Mouse (Mus musculus): Measurements from ENCODE around the gene Arhgap21. TPM values are rescaled to one million over a fixed set of nuclear protein-coding genes. Genes with fewer than 3 reads are reported as not detected.

The Arhgap21 gene
- polyA plus RNA-seq, 1 experiment from 2014 or later, result 39.9 TPM

- H3K9me3 ChIP-seq, result no peaks in the 10 kb centered on the region
- H3K36me3 ChIP-seq, result no peaks in the 10 kb centered on the region
- no peaks in the 10 kb centered on the region for H3K4me1 ChIP-seq (replicated peaks)
- H3K27me3 ChIP-seq (ENCODE audit: insufficient read depth, poor library complexity, severe bottlenecking), result no peaks in the 10 kb centered on the region
- H3K27ac ChIP-seq, result no peak overlapping the region
- H3K4me3 ChIP-seq, result no peak overlapping the region
- 66% methylated on average over 8 of the region's 8 CpGs for WGBS
- DNase-seq (ENCODE audit: low spot score), result no peak
Measured at GRCm38 (mm10) chr2:20978726-20979125, 10.0 kb upstream of the Arhgap21 start.

GRCm38 (mm10) chr2:20977051-20977450 lies 8.4 kb upstream of the Arhgap21 start:
- Histone ChIP-seq H3K27me3 (ENCODE audit: insufficient read depth, poor library complexity, severe bottlenecking) (no peaks in the 10 kb centered on the region), H3K4me1 (replicated peaks) (no peaks in the 10 kb centered on the region), H3K4me3 (no peak overlapping the region), H3K9me3 (no peaks in the 10 kb centered on the region), H3K27ac (no peak overlapping the region), H3K36me3 (no peaks in the 10 kb centered on the region)
- no peak for DNase-seq (ENCODE audit: low spot score)

GRCm38 (mm10) chr2:20973513-20973912 lies 4.8 kb upstream of the Arhgap21 start:
- H3K4me1 ChIP-seq (replicated peaks), result peaks cover 5% of the 10 kb centered on the region
- no peaks in the 10 kb centered on the region for H3K36me3 ChIP-seq
- H3K9me3 ChIP-seq, result no peaks in the 10 kb centered on the region
- WGBS, result 87% methylated on average over 3 of the region's 3 CpGs
- no peak overlapping the region for H3K27ac ChIP-seq
- DNase-seq (ENCODE audit: low spot score), result no peak
- no peak overlapping the region for H3K4me3 ChIP-seq
- no peaks in the 10 kb centered on the region for H3K27me3 ChIP-seq (ENCODE audit: insufficient read depth, poor library complexity, severe bottlenecking)

- Histone ChIP-seq H3K4me1 (replicated peaks) (peaks cover 5% of the 10 kb centered on the region), H3K4me3 (no peak overlapping the region), H3K27me3 (ENCODE audit: insufficient read depth, poor library complexity, severe bottlenecking) (no peaks in the 10 kb centered on the region), H3K9me3 (no peaks in the 10 kb centered on the region), H3K36me3 (no peaks in the 10 kb centered on the region), H3K27ac (no peak overlapping the region)
- no peak for DNase-seq (ENCODE audit: low spot score)
- 87% methylated on average over 1 of the region's 1 CpGs for WGBS
Measured at GRCm38 (mm10) chr2:20972180-20972579, 3.5 kb upstream of the Arhgap21 start.

GRCm38 (mm10) chr2:20971628-20972027 lies 2.9 kb upstream of the Arhgap21 start:
- H3K9me3 ChIP-seq, result no peaks in the 10 kb centered on the region
- no peak overlapping the region for H3K27ac ChIP-seq
- DNase-seq (ENCODE audit: low spot score), result no peak
- no peaks in the 10 kb centered on the region for H3K36me3 ChIP-seq
- no peak overlapping the region for H3K4me3 ChIP-seq
- peaks cover 11% of the 10 kb centered on the region for H3K4me1 ChIP-seq (replicated peaks)
- H3K27me3 ChIP-seq (ENCODE audit: insufficient read depth, poor library complexity, severe bottlenecking), result no peaks in the 10 kb centered on the region

- H3K4me3 ChIP-seq, result peak overlapping the region; percentile 94
- no peaks in the 10 kb centered on the region for H3K9me3 ChIP-seq
- H3K27me3 ChIP-seq (ENCODE audit: insufficient read depth, poor library complexity, severe bottlenecking), result no peaks in the 10 kb centered on the region
- no peaks in the 10 kb centered on the region for H3K36me3 ChIP-seq
- peaks cover 29% of the 10 kb centered on the region for H3K4me1 ChIP-seq (replicated peaks)
- DNase-seq (ENCODE audit: low spot score), result peak; percentile 95
- peak overlapping the region; percentile 100 for H3K27ac ChIP-seq
- WGBS, result under 1% methylated on average over 49 of the region's 49 CpGs
Measured at GRCm38 (mm10) chr2:20969201-20970200, 820 bp upstream of the Arhgap21 start.

- Histone ChIP-seq H3K27ac (peak overlapping the region; percentile 100), H3K4me3 (peak overlapping the region; percentile 94), H3K36me3 (no peaks in the 10 kb centered on the region), H3K27me3 (ENCODE audit: insufficient read depth, poor library complexity, severe bottlenecking) (no peaks in the 10 kb centered on the region), H3K4me1 (replicated peaks) (peaks cover 44% of the 10 kb centered on the region), H3K9me3 (no peaks in the 10 kb centered on the region)
- WGBS, result under 1% methylated on average over 57 of the region's 57 CpGs
- DNase-seq (ENCODE audit: low spot score), result peak; percentile 47
Measured at GRCm38 (mm10) chr2:20967646-20968351, 882 bp downstream of the Arhgap21 start.

- 1% methylated on average over 13 of the region's 13 CpGs for WGBS
- Histone ChIP-seq H3K9me3 (no peaks in the 10 kb centered on the region), H3K27ac (peak overlapping the region; percentile 100), H3K36me3 (no peaks in the 10 kb centered on the region), H3K27me3 (ENCODE audit: insufficient read depth, poor library complexity, severe bottlenecking) (no peaks in the 10 kb centered on the region), H3K4me1 (replicated peaks) (peaks cover 51% of the 10 kb centered on the region), H3K4me3 (peak overlapping the region; percentile 94)
- DNase-seq (ENCODE audit: low spot score), result peak; percentile 68
Measured at GRCm38 (mm10) chr2:20967101-20967645, 1.5 kb downstream of the Arhgap21 start.

- no peak for DNase-seq (ENCODE audit: low spot score)
- 39% methylated on average over 18 of the region's 18 CpGs for whole genome bisulfite sequencing
- peak overlapping the region; percentile 100 for H3K27ac ChIP-seq
- peaks cover 57% of the 10 kb centered on the region for H3K4me1 ChIP-seq (replicated peaks)
- no peaks in the 10 kb centered on the region for H3K9me3 ChIP-seq
- H3K27me3 ChIP-seq (ENCODE audit: insufficient read depth, poor library complexity, severe bottlenecking), result no peaks in the 10 kb centered on the region
- peak overlapping the region; percentile 94 for H3K4me3 ChIP-seq
- no peaks in the 10 kb centered on the region for H3K36me3 ChIP-seq
Measured at GRCm38 (mm10) chr2:20966176-20967100, 2.2 kb downstream of the Arhgap21 start.

GRCm38 (mm10) chr2:20965361-20965760 lies 3.3 kb downstream of the Arhgap21 start:
- Histone ChIP-seq H3K4me3 (peak overlapping the region; percentile 94), H3K36me3 (no peaks in the 10 kb centered on the region), H3K27ac (no peak overlapping the region), H3K9me3 (no peaks in the 10 kb centered on the region), H3K4me1 (replicated peaks) (peaks cover 67% of the 10 kb centered on the region), H3K27me3 (ENCODE audit: insufficient read depth, poor library complexity, severe bottlenecking) (no peaks in the 10 kb centered on the region)
- DNase-seq (ENCODE audit: low spot score), result no peak
- 85% methylated on average over 3 of the region's 3 CpGs for WGBS

GRCm38 (mm10) chr2:20964461-20964860 lies 4.2 kb downstream of the Arhgap21 start:
- H3K4me1 ChIP-seq (replicated peaks), result peaks cover 68% of the 10 kb centered on the region
- no peaks in the 10 kb centered on the region for H3K36me3 ChIP-seq
- no peak overlapping the region for H3K27ac ChIP-seq
- no peaks in the 10 kb centered on the region for H3K9me3 ChIP-seq
- peak overlapping the region; percentile 34 for H3K4me3 ChIP-seq
- no peak for DNase-seq (ENCODE audit: low spot score)
- no peaks in the 10 kb centered on the region for H3K27me3 ChIP-seq (ENCODE audit: insufficient read depth, poor library complexity, severe bottlenecking)

- DNase-seq (ENCODE audit: low spot score), result no peak
- WGBS, result 84% methylated on average over 5 of the region's 5 CpGs
- no peaks in the 10 kb centered on the region for H3K27me3 ChIP-seq (ENCODE audit: insufficient read depth, poor library complexity, severe bottlenecking)
- no peak overlapping the region; the same call in 1 of the 2 replicates for H3K27ac ChIP-seq
- H3K4me3 ChIP-seq, result peak overlapping the region; percentile 2; the same call in 1 of the 2 replicates
- peaks cover 2% of the 10 kb centered on the region for H3K36me3 ChIP-seq
- H3K4me1 ChIP-seq (replicated peaks), result peaks cover 68% of the 10 kb centered on the region
- H3K9me3 ChIP-seq, result no peaks in the 10 kb centered on the region
Measured at GRCm38 (mm10) chr2:20963226-20963805, 5.4 kb downstream of the Arhgap21 start.
